Mouse (Mus musculus) cerebellum, adult 9-11 months (tissue): ENCODE measurements around the gene Abcg8.

Experiments
- DNase-seq: peaks from one replicate; pipeline ENCODE4 v3.0.0; 2022

The Abcg8 gene

GRCm38 (mm10) chr17:84716252-84716872, 40.3 kb downstream of the Abcg8 start:
- no peak for DNase-seq

DNA sequence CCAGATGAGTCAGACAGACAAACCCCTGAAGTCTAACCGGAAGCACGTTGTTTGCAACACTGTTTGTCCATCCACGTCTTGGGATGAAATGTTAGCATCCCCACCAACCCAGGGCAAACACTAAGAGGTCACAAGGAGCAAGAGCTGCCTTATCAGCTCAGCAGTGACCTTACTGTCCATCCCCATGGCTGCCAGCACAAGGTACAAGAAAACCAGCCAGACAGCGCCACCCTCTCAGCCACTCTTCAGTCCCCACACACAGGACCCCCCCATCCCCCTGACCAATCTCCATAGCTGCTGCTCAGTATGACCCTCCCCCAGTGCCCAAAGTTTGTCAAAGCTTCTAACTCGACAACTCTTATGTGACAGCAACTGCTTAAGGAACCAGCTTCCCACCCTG, 41.3 kb downstream of the Abcg8 start:
- no peak for DNase-seq

GRCm38 (mm10) chr17:84719105-84719504, 43.0 kb downstream of the Abcg8 start:
- no peak for DNase-seq

- DNase-seq: no peak
Observed at GRCm38 (mm10) chr17:84724028-84724427, 47.9 kb downstream of the Abcg8 start.

DNA sequence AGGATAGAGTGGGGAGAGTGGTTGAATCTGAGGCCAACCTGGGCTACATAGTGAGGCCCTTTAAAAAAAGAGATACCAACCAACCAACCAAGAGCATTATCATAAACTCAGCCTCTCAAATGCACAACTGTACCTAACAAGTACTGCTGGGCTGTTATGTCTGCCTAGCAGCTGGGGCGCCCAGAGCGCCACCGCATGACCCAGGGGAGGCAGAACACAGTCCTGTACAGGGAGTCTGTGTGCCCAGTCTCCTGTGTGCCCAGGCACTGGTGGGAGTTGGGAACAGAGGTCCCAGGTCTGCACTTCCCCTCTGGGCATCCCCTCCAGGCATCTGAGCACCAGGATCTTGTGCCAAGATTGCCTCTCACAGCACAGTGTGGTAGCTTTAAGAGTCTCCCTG, 49.1 kb downstream of the Abcg8 start:
- no peak for DNase-seq

DNA sequence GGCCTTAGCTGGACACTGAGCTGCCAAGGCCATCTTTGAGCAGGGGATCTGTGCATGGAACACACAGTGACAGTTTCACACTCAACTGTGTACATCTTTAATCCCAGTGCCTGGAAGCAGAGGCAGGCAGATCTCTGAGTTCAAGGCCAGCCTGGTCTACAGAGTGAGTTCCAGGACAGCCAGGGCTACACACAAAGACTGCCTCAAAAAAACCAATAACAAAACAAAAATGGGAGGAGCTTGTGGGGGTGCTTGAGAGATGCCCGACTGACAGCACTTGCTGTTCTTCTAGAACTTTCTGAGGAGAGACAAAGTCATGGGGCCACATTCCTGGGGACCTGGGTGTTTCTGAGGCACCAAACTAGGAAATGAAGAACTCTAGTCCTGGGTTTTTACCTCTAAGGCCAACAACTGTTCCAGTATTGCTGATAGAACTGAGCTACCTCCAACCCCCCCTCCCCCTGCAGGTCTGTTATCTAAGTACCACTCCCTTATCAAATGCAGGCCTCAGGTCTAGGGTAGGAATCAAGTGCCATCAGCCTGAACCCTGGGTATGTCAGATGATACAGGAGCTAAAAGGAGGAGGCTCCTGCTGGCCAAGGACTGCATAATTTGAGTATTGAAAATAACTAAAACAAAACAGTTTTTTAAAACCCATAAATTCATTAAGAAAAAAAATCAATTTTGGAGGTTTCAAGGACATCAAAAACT, 52.3 kb downstream of the Abcg8 start:
- no peak for DNase-seq

DNA sequence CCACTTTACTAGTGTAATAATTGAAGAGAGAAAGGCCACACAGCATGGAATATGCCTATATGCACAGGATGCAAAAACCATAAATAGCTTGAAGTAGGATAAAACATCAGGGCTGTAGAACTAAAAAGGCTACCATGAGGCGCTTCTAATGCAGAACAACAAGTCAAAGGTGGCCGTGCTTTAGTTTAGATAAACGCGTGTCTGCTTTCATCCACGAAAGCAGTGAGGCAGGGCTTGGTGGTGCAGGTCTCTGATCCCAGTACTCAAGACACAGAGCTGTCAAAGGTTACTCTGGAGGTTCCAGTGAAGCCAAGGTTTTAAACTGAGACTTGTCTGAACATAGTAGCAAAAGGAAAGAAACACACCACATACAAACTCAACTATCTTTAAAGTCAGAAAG, 53.0 kb downstream of the Abcg8 start:
- DNase-seq: no peak

DNA sequence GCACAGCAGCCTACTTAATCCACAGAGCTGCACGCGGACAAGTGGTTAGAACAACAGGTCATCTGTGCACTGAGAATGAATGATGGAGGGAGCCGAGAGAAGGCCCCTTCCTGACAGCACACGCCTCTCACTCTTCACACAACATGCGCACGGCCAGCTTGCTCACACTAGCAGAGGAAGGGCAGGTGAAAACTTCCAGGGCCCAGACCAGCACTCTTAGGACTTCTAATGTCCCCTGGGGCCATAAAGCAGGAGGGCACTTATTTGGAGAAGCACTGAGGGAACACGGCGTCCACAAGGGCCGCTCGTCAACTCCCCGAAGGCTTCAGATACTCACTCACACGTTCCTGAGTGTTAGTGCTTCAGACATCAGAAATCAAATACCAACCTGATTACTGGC, 55.3 kb downstream of the Abcg8 start:
- no peak for DNase-seq

DNA sequence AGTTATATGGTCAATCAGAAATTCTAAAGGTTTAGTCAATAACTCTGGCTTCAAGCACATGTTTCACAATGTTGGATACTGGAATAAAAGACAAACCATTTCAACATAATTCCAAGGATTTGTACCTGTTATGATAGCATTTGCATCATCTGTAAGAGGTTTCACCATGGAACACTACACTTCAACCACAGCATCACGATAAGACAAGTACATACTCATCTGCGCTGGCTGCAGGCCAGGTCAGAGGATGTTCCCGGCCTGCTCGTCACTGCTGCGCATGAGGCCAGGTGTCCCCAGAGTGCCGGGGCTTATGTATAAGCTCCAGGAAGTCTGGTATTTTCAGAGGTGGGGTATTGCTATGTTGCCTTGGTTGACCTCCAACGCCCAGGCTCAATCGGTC, 56.5 kb downstream of the Abcg8 start:
- no peak for DNase-seq

DNA sequence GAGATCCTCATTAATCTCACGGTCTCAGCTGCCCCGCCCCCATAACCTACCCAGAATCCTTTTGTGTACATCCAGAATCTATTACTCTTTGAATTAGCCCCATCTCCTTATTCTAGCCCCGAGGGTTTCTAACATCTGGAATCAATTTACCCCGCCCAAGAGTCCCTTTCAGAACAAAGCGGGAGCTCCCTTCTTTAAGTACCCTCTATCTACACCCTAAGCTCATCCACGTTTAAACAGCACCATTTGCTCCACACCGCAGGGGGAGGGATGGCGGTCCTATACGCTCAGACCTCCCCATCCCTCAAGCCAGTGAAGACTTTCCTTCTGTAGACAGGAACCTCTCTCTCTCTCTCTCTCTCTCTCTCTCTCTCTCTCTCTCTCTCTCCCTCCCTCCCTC, 60.6 kb downstream of the Abcg8 start:
- DNase-seq: no peak

DNA sequence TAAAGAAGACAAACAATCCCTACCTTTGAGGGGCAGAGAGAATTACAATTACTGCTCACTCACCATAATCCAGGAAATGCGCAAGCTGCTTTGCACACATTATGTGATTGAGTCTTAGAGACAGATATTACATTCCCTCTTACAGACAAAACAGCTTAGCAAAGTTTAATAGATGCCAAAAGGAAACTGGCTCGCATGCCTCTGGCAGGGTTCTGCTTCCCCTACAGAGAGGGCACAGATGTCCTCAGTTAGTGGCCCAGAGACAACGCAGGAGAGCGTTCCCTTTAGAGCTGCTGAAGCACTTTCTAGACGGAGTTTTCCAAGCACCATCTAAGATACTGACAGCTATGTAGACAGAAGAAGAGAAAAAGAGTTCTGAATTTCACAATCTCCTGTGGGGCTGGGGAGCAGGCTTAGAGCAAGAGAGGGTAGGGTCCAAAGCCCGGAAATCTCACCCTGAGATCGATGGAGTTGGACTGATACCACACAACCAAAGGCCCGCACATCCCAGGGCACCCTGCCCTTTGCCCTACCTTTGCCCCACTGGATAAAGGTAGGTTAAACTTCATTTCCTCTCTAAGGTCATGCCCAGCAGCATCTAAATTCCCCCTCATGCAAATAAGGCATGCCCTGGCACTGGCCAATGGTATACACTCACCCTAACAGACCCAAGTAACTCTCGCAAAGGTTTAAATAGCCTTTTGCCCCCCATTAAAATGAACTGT, 62.1 kb downstream of the Abcg8 start:
- DNase-seq: peak; percentile 42

GRCm38 (mm10) chr17:84744256-84744655, 68.2 kb downstream of the Abcg8 start:
- no peak for DNase-seq

- no peak for DNase-seq
Observed at GRCm38 (mm10) chr17:84745001-84745400, 68.9 kb downstream of the Abcg8 start.

- no peak for DNase-seq
Observed at GRCm38 (mm10) chr17:84747212-84747611, 71.1 kb downstream of the Abcg8 start.

DNA sequence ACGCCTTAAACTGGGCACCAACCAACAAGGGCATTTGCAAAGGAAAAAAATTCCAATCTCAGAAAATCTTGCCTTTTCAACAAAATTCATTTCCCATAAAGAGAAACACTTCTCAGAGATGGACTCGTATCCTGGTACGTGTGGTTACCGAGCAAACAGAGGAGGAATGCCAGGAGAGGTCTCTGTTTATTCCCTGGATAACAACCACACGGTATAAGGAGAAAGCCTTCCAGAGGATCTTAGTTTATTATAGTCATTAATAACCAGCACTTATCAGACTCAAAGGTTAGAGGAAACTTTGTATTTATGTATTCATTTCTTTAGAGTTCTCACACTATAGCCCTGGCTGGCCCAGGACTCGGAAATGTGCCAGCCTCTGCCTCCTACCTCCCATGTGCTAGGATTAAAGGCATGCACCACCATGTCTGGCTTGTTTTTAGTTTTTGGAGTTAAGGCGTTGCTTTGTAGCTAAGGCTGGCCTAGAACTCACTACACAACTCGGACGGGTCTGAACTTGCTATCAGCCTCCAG, 72.1 kb downstream of the Abcg8 start:
- DNase-seq: no peak

DNA sequence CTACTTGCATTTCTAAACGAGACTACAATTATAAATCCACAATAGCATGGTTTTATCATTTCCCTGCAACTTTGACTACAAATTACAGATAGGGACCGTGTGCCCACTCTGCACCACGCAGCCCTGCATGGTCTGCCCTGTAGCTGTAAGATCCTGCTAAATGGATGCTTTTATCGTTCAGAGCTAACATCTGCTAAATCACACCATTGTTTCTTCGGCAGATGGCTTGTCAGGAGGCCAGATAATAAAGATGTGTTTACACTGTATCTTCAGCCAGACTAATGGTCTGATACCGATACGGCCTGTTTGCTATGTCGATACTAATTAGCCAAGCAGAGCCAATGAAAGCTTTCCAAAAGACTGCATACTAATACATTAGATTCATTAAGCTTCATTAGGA, 73.2 kb downstream of the Abcg8 start:
- no peak for DNase-seq
